Mouse (Mus musculus): ENCODE data around the gene Apol10b.
"Not testable (repeated sequence)": the region's sequence is repeated elsewhere in the genome, so short reads cannot be mapped to it uniquely, and the experiment has no call there.

Apol10b gene

DNA sequence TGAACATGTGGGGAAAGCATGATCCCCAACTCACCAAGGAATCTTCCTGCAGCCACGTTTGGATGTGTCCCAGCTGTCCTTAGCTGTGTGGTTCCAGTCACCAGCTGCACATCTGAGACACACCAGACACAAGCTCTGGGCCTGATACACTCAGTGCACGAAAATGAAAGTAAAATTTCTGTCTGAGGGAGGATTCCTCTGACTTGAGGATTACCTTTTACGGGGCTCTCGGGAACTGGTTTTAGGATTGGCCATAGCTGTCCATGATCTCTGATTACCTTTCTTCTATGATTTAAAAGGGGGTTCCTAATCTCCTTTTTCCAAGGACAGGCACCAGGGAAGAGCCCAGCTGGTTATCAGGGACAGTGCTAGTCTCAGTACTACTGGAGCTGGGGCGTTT, at the start of gene Apol10b:
Gene Apol10b (minus strand): TSS at position 165 of the 400 bp plus-strand sequence.
- DNase-seq (ENCODE audit: low spot score), result no peak

DNA sequence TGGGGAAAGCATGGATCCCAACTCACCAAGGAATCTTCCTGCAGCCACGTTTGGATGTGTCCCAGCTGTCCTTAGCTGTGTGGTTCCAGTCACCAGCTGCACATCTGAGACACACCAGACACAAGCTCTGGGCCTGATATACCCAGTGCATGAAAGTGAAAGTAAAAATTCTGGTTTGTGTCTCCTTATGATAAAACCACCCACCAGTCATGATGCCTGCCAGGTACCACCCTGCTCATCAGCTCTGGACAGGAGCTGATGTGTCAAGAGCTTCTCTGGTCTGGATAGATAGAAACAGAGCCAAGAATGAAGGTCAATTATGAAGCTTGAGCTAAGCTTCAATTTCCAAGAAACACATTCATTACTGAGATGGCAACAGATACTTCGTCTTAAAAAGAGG, 47.3 kb upstream of the Apol10b start, which contains the start of gene Apol11b:
Gene Apol11b (minus strand): TSS at position 111 of the 400 bp plus-strand sequence.
- not testable (repeated sequence) for DNase-seq (ENCODE audit: low spot score)

DNA sequence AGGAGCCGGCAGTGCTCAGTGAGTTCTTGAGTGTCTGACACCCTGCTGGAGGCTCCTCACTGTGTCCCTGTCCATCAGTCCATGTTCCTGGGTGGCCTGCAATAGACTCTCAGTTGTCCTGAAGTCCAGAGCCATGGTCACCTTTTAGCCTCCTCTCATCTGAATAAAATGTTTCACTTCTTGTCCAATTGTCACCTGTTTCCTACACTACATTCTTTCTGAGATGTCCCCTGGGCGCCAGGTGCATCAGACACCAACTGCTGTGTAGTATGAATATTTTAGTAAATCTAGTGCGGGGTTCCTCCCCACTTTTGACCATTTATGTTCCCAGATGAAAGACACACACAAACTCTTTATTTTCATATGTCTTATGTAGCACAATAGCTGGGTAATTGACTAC, 33.9 kb upstream of the Apol10b start:
- not testable (repeated sequence) for DNase-seq (ENCODE audit: low spot score)

DNA sequence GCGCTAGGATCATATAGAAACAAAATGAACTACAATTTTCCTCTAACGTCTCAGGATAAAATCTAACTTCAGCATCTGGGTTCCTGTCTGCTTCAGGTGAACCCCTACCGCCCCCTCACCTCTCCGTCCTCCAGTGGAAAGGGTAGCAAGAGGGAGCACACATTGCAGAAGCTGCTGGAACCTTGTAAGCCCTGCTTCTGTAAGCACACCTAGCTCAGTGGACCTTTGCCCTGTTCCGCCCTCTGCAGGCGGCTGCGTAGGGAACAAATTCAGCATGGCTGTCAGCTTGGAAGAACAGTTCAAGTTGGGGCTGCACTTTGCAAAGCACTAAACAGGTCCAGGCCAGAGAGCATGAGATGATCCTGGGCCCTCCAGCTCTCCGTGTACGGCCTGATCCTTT, 32.7 kb upstream of the Apol10b start:
- DNase-seq (ENCODE audit: low spot score), result not testable (repeated sequence)

DNA sequence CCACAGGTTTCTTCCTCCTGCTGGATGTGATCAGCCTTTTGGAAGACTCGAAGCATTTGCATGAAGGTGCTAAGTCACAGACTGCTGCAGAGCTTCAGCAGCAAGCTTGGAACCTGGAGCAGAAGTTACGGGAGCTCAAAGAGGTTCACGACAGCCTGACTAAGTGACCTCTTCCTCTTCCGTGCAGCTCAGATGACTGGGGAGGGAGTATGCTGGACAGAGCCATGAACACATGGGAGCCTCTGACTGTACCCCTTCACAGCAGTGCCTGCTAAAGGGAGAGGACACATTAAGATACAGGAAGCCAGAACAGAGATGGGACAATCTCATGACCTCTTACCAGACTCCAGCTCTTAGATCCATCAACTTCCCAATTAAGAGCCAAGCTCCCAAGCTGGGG, 30.5 kb upstream of the Apol10b start:
- DNase-seq (ENCODE audit: low spot score), result not testable (repeated sequence)

DNA sequence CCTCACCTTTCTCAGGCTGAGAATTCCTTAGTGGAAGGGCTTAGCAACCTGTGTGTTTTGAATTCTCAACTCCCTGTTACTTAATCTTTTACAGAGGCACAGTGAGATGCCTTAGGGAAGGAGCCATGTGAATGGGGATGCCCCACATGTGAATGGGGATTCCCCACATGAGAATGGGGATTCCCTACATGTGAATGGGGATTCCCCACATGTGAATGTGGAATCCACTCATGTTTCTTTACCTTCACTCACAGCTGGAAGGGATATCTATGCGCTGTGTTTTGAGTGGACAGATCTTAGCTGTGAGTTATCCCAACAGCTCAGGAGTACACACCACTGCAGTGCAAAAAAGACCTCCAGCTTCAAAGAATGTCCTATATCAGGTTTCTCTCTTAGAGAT, 28.8 kb upstream of the Apol10b start:
- DNase-seq (ENCODE audit: low spot score), result no peak

DNA sequence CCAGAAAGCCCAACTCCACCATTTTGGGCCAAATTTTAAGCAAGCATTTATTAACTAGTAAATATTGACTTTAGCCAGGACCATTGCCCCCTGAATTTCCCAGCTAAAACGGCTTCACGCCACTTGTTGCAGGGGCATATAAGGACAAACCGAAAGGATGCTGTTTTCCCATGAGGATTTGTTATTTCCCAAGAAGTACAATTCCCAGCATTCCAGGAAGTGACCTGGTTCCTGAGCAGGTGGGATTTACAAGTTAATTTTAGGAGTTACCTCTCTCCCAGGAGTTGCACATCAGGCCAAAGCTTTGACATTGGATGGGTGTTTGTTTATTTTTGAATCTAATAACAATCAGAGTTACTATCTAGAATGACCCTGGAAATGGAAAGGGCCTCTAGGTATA, 10.1 kb upstream of the Apol10b start:
- no peak for DNase-seq (ENCODE audit: low spot score)

DNA sequence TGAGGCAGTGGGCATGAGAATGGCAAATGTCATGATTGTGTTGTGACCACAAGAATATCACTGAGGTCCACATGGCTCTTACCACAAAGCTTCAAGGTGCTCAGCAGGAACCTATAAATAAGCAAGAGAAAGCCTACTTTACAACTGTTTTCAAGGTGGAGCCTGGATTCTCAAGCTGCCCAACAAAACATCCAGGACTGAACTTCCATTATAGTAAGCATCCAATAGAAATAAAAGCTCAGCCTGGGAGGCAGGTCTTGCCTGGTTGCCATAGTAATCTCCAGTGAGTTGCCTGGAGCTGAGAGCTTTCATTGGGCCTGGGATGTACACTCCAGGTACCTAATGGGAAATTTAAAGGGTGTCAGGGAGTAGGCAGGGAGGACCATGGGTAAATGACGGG, 3.0 kb upstream of the Apol10b start, which contains the start of gene Gm36245:
Gene Gm36245 (plus strand): TSS at position 301 of the 400 bp plus-strand sequence.
- DNase-seq (ENCODE audit: low spot score), result no peak

DNA sequence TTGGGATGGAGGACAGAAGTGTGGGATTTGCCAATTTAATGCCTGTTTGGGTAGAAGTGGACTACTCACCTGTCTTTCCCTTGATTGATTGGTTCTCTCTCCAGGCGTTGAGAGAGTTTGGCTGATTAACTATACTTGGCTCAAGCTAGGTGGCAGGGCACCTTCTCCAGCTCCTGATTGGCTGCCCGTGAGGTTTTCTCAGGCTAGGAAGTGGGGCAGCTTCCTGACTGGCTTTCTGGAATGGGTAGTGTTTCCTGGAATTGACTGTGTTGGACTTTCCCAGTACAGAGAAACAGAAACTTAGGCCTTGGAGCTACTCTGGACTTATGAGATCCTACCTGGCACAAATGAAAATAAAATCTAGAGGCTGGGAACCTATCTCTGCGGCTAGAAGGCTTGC, 2.5 kb upstream of the Apol10b start:
- no peak for DNase-seq (ENCODE audit: low spot score)

DNA sequence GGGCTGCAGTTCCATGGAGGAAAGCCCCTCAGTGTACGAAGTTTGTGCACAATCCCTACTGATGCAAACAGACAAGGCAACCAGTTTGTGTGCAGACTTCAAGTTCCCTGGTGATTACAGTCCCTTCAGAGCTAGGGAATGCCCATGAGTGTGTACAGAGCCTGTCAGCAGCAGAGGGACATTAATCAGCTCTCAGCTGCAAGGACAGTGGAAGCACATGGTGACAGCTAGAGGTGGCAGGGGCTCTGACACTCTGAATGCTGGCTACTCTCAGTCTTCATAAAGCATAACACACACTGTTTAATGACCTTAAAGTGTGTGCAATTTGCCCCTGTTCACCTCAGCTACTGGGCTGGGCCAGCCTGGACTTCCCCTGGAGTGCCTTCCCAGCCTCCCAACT, 2.4 kb downstream of the Apol10b start:
- DNase-seq (ENCODE audit: low spot score), result no peak

DNA sequence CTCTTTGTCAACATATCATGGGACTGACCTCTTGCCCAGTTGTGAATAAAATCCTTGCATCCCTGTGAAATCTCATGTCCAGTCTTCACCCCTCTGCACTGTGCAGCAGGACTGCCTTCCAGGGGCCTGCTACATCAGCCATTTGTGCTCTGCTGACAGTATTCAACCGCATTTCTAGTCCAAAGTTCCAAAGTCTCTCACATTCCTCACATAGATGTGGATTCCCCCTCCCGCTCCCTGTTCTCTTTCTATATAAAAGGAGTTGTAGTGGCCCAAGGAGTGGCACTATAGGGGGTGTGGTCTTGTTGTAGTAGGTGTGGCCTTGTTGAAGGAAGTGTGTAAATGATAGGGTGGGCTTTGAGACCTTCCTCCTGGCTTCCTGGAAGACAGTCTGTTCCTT, 5.0 kb downstream of the Apol10b start:
- DNase-seq (ENCODE audit: low spot score), result no peak

DNA sequence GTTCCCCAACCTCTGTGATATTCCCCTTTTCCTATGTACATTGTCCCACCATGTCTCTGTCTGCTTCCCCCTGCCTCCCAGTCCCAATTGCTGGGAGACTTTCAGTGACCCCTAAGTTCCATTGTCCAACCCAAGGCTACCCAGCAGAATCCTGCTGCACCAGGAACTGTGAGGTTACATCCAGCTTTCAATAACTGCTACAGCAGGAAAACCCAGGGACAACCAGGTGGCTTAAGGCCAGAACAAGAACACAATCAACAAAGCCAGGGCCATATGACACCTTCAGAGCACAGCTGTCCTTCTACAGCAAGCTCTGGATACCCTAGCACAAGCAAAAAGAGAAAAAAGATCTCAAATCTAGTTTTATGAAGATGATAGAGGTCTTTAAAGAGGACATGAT, 6.9 kb downstream of the Apol10b start:
- DNase-seq (ENCODE audit: low spot score), result no peak

DNA sequence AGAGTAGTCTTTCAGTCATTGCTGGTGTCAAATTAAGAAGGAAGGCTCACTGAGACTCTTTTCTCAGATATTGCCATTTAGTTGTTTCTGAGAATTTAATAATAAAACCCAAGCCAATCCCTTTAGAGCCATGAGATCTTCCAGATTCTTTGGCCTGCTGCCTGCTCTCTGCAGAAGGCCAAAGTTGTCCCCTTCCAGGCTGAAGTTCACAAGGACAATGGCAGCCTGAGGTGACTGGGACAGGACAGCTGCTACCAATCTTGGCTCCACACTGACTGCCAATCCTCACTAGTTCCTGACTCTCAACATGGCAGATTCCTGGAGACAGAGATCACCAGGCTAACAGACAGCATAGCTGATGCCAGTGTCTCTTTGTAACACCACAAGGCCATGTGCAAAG, 8.9 kb downstream of the Apol10b start:
- DNase-seq (ENCODE audit: low spot score), result no peak

DNA sequence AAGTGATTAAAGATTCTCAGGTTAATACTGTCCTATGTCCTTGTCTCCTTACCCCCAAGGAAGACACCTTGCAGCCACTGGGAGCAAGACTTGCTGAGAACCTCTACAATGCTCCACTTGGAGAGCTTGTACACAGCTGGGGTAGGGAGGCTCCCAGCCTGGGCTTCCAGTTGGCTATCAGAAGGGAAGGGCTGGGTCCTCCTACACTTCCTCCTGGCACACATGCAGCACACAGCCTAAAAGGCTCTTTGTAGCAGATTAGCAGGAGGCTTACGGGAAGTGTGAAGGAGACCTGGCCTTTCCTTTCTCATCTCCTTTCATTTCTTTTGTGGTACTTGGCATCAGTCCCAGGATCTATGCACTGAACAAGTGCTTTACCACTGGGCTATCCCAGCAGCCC, 14.2 kb downstream of the Apol10b start:
- DNase-seq (ENCODE audit: low spot score), result no peak

DNA sequence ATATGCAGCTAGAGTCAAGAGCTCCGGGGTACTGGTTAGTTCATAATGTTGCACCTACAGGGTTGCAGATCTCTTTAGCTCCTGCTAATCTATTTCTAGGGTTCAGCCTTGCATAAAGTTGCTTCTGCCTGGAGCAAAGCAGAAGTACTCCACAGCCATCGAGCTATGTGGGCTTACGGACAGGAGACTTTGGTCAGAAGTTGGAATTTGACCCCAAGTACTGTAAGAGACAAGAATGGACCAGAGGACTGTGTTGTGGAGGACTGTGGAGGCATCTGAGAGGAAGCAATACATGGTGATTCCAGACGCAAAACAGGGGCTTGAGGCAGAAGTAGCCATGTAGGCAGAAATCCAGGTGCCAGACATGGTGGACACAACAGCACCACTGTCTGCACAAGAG, 16.6 kb downstream of the Apol10b start:
- no peak for DNase-seq (ENCODE audit: low spot score)

DNA sequence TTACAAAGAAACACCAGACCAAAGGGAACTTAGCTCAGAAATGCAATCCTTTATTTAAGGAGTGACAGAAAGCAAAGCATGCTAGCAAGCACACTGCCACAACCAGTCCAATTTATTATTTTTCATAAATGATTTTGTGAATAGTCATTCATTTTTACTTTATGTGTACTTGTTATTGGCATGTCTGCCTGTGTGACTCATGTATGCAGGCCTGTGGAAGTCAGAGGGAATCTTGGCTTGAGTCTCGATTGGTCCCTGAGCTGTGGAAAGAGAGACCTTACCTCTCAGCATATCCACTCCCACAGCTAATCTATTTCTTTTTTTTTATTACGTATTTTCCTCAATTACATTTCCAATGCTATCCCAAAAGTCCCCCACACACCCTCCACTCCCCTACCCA, 17.1 kb downstream of the Apol10b start:
- no peak for DNase-seq (ENCODE audit: low spot score)

DNA sequence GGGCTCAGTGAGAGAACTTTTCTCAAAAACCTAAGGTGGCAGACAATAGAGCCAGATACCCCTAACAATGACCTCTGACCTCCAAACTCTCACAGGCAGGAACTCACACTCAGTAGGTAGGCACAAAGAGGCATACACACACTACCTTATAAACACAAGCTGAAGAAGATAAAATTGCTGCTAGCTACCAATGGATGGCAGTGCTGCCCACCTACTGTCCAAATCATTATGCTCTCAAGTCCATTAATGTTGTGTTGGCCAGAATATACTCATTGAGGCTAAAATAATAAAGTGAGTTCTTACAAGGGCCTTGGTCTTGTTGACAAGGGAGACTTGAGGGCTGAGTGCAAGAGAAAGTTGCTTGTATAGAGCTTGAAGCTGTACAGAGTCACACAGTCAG, 32.7 kb downstream of the Apol10b start:
- DNase-seq (ENCODE audit: low spot score), result no peak

DNA sequence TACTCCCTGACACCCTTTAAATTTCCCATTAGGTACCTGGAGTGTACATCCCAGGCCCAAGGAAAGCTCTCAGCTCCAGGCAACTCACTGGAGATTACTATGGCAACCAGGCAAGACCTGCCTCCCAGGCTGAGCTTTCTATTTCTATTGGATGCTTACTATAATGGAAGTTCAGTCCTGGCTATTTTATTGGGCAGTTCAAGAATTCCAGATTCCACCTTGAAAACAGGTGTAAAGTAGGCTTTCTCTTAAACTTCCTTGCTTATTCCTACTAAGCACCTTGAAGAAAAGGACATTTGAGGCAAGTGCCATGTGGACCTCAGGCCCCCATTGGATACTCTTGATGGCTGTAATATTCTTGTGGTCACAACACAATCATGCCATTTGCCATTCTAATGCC, 34.1 kb downstream of the Apol10b start, which contains the start of gene 1700025B11Rik:
Gene 1700025B11Rik (minus strand): TSS at position 101 of the 400 bp plus-strand sequence.
- DNase-seq (ENCODE audit: low spot score), result no peak

DNA sequence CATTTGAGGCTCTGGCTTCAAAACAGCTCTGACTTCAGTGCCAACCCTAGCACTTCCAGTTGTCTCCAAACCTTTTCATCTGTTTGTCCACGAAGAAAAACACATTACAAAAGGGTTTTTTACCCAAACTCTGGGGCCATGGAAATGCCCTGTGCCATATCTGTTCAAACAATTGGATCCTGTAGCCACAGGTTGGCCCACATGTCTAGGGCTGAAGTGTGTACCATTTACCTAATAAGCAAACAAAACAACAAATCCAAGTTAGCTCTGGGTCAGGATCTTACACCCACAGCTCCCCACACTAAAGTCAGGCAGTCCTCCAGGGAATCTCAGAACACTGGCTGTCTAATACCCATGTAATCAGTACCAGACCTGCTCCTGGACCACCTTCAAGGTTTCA, 56.7 kb downstream of the Apol10b start:
- DNase-seq (ENCODE audit: low spot score), result not testable (repeated sequence)
